15 mouse cellular contexts compared by ENCODE assay signal in the genomic region with DNA sequence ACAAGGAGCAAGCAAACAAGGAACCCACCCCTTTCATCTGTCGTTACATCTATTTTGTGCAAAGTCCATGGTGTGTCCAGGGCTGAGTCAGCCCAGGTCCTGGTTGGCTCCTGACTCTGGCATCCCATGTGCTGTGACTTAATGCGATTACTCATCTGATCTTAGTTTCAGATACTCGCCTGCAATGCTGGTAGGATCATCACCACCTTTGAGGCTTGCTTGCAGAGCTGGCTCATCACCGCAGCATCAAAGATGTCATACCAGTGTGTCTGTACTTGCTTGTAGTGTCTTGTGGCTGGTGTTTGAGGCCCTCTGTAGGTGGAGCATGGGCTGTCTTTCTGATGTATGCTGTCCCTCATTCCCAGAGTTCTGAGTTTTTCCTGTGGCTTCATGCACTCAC.
DNase-seq lines count a peak whose midpoint lies in the region; ATAC-seq and TF ChIP-seq lines count a peak whose summit lies in the region.
"Had no signal": no experiment of that assay in that cellular context is flagged by ENCODE, and none has a peak within 500 bp of the region (broad histone marks: within the 10 kb centered on the region; RNA-seq: fewer than 3 reads in every experiment).

No protein-coding gene starts in this region.

- H3K4me1 ChIP-seq in embryonic facial prominence, embryonic 13.5 days: peaks cover 40% of the 10 kb centered on the region
- H3K4me1 ChIP-seq in embryonic facial prominence, embryonic 10.5 days: peaks cover 26% of the 10 kb centered on the region
- 0 out of 2 replicates have a peak, but pooled peaks cover 3% of the 10 kb centered on the region for H3K4me1 ChIP-seq in intestine, postnatal 0 days (replicated peaks; ENCODE audit: control insufficient read depth, insufficient read depth, low read length)

- ATAC-seq in embryonic facial prominence, embryonic 13.5 days (ENCODE audit: insufficient number of reproducible peaks, insufficient read depth, low FRiP score, low TSS enrichment, low read depth): no peak
- peak; percentile 74 for ATAC-seq in intestine, postnatal 0 days
- ATAC-seq in cerebellum, adult (ENCODE audit: insufficient number of reproducible peaks, low FRiP score, low TSS enrichment): no peak
- ATAC-seq: forebrain, postnatal 0 days had no signal

- intact Hi-C loops in heart, postnatal 25 days (cut with DNase I): no loop called here

- no peaks in the 10 kb centered on the region for H3K36me3 ChIP-seq in embryonic facial prominence, embryonic 13.5 days
- no peaks in the 10 kb centered on the region for H3K36me3 ChIP-seq in embryonic facial prominence, embryonic 10.5 days (replicated peaks)
- no peaks in the 10 kb centered on the region for H3K36me3 ChIP-seq in intestine, postnatal 0 days (ENCODE audit: control insufficient read depth, insufficient read depth)
- H3K36me3 ChIP-seq: heart, embryonic 10.5 days had no signal

- H3K9ac ChIP-seq in embryonic facial prominence, embryonic 13.5 days: no peak overlapping the region
- no peak overlapping the region for H3K9ac ChIP-seq in intestine, postnatal 0 days (ENCODE audit: low read depth, low read length)
- H3K9ac ChIP-seq: forebrain, postnatal 0 days; hindbrain, embryonic 14.5 days had no signal

- no peak for DNase-seq in embryonic facial prominence, embryonic 10.5 days (ENCODE audit: low spot score)
- peak; percentile 26 to 30 for DNase-seq in urinary bladder, adult 18-20 months (ENCODE audit: low spot score in 2 of 2)
- no peak for DNase-seq in urinary bladder, postnatal 10 days (ENCODE audit: low spot score)
- DNase-seq in thymus, postnatal 4 days: peak; percentile 56
- DNase-seq in heart, postnatal 25 days (ENCODE audit: low spot score): no peak
- DNase-seq: cerebellum, adult 11 months; forebrain, postnatal 0 days; kidney, postnatal 36 days had no signal

- H3K4me2 ChIP-seq in embryonic facial prominence, embryonic 13.5 days: no peak overlapping the region
- H3K4me2 ChIP-seq in intestine, postnatal 0 days (replicated peaks; ENCODE audit: low read depth): no peak overlapping the region
- H3K4me2 ChIP-seq: hindbrain, embryonic 14.5 days; liver, embryonic 11.5 days had no signal

- WGBS in embryonic facial prominence, embryonic 13.5 days: 78% methylated on average over 4 of the region's 4 CpGs
- WGBS in embryonic facial prominence, embryonic 10.5 days: 89% methylated on average over 4 of the region's 4 CpGs
- WGBS in intestine, postnatal 0 days: 55% methylated on average over 4 of the region's 4 CpGs

- no peaks in the 10 kb centered on the region for H3K9me3 ChIP-seq in embryonic facial prominence, embryonic 13.5 days
- no peaks in the 10 kb centered on the region for H3K9me3 ChIP-seq in embryonic facial prominence, embryonic 10.5 days
- no peaks in the 10 kb centered on the region for H3K9me3 ChIP-seq in intestine, postnatal 0 days (ENCODE audit: control insufficient read depth)
- H3K9me3 ChIP-seq: heart, embryonic 10.5 days had no signal

- H3K27ac ChIP-seq in embryonic facial prominence, embryonic 13.5 days: 0 out of 2 replicates have a peak overlapping the region, but pooled peaks have one; percentile 22
- H3K27ac ChIP-seq in embryonic facial prominence, embryonic 10.5 days (replicated peaks): no peak overlapping the region
- peak overlapping the region; percentile 66 for H3K27ac ChIP-seq in intestine, postnatal 0 days (ENCODE audit: low read depth, low read length)
- H3K27ac ChIP-seq: heart, embryonic 10.5 days; hindbrain, embryonic 14.5 days; left cerebral cortex, adult 2 months had no signal

- H3K4me3 ChIP-seq in embryonic facial prominence, embryonic 13.5 days: no peak overlapping the region
- no peak overlapping the region for H3K4me3 ChIP-seq in embryonic facial prominence, embryonic 10.5 days
- H3K4me3 ChIP-seq in intestine, postnatal 0 days (ENCODE audit: low read depth, low read length): no peak overlapping the region
- H3K4me3 ChIP-seq: heart, embryonic 10.5 days; left cerebral cortex, adult 2 months had no signal

- peak; percentile 51 for TF ChIP-seq CTCF in intestine, postnatal 0 days (IDR thresholded peaks at IDR 0.05; ENCODE audit: low read depth)

- no peaks in the 10 kb centered on the region for H3K27me3 ChIP-seq in embryonic facial prominence, embryonic 13.5 days
- H3K27me3 ChIP-seq in embryonic facial prominence, embryonic 10.5 days (replicated peaks; ENCODE audit: low read depth, poor library complexity, severe bottlenecking): no peaks in the 10 kb centered on the region
- no peaks in the 10 kb centered on the region for H3K27me3 ChIP-seq in intestine, postnatal 0 days (replicated peaks; ENCODE audit: control insufficient read depth, insufficient read depth, low read length)

Comparison
In these comparisons a context has a peak if more than half of its experiments do, and no peak if none do; other contexts are left out.
1. DNase-seq: peak in urinary bladder, adult 18-20 months (2 of 2) and thymus, postnatal 4 days (single experiment); none in embryonic facial prominence, embryonic 10.5 days (single experiment), urinary bladder, postnatal 10 days (single experiment) and heart, postnatal 25 days (single experiment).